Mouse (Mus musculus) 3T3-L1 (cell line): ENCODE data around the gene Zfp64.
A peak's percentile ranks its signal among the peaks of the same experiment; 100 is the strongest.

ENCODE experiments used
- DNase-seq: peaks from one replicate; pipeline ENCODE4 v3.0.0-alpha.2; 2015; ENCODE audit warnings: low read depth, low spot score

The Zfp64 gene

DNA sequence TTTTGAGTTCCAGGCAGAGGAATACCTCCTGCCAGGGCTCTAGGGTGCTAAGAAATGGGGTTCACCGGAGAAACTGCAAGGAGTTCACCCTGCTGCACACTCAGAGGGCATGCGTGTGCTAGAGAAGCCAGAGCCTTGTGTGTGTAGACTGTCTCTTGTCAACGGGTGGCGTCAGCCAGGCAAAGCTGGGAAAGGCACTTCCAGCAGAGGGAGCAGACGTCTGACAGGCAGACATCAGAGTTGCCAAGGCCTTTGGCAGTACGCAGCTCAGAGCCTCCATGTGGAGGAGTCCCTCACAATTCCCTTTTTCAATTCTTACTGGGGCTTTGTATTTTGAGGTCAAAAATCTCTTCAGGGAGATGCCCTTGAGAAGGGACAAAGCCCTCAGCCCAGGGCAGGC is 6.9 kb downstream of the Zfp64 start:
- DNase-seq: no peak

DNA sequence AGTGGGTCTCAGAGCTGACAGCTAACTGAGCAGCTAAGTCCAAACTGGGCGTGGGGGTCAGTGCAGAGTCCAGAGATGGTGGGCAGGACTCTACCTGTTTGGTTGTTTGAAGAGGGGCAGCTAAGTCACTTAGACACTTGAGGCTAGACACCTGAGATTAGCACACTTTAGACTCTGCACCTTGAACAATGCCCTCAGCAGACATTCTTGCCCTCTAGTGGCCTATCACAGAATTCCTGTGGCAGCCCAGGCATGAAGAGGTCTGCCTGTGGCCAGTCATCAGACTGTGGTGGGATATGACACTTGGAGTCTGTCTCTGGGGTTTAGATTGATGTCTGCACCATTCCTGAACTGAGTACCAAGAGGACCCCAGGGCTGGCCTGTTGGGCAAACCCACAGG is 7.7 kb downstream of the Zfp64 start:
- peak; percentile 25 for DNase-seq

GRCm38 (mm10) chr2:168944011-168944410 is 11.4 kb downstream of the Zfp64 start:
- DNase-seq: no peak

- DNase-seq: no peak
These were observed 15.4 kb downstream of the Zfp64 start for GRCm38 (mm10) chr2:168939941-168940340.

DNA sequence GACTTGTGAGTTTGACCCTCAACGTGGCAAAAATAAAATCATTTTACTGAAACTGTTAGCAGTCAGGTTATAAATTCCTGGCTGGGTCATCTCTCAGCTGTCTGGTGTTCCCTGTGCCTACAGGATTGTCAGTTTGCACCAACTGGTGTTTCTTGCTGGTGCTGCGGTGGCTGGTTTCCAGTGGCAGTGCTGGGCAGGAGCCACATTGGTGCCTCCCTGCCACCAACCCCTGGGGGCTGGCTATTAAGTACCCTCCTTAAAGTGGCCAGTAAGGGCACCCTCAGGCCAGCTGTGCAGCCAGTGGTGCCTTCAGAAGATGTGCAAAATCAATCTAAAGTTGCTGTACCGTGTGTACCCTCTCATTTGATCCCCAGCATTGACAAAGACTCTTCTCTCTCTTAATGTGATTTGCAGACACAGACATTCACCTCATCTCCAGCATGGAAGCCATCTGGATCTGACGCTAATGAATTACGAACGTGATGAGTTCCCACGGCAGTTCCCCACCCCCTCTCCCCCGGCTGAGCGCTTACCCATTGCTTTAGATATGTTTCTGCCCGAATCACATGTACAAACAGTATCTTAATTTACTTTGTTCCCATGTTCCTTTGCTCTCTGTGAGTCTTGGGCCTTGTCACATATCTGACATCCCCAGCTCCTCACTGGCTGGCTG is 16.0 kb downstream of the Zfp64 start:
- no peak for DNase-seq

GRCm38 (mm10) chr2:168936896-168937295 is 18.5 kb downstream of the Zfp64 start:
- peak; percentile 44 for DNase-seq

DNA sequence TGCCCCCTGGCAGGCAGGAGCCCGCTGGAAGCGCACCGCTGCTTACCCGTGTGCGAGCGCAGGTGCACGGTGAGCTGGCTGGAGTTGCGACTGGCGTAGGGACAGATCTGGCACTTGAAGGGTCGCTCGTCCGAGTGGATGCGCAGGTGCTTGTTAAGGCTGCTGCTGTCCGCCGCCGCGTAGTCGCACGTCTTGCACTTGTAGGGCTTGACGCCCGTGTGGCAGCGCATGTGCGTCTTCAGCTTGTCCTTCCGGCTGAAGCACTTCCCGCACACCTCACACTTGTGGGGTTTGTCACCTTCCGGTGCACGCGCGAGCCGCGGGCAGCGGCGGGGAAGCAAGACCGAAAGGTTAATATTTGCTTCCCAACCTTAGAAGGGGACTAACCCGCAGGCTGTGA is 20.2 kb downstream of the Zfp64 start:
- DNase-seq: no peak

DNA sequence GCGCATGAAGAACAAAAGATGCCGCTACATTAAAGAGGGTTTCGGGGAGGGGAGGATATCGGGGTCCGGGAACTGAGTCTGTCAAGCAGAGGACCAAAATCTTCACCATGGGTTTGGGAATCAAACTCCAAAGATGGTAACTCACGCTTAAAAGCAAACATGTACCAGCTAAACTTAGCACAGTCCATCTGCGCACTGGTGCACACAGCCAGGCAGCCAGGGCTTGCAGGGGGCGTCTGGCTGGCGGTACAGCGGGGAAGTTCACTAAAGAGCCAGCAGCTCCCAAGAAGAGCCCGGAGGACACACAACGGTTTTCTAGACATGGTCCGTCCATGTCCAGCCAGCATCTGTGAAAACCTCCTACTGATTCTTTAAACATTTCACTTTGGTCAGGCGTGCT is 23.7 kb downstream of the Zfp64 start:
- no peak for DNase-seq

- peak; percentile 88 for DNase-seq
These were observed 25.7 kb downstream of the Zfp64 start for GRCm38 (mm10) chr2:168929691-168930090.

DNA sequence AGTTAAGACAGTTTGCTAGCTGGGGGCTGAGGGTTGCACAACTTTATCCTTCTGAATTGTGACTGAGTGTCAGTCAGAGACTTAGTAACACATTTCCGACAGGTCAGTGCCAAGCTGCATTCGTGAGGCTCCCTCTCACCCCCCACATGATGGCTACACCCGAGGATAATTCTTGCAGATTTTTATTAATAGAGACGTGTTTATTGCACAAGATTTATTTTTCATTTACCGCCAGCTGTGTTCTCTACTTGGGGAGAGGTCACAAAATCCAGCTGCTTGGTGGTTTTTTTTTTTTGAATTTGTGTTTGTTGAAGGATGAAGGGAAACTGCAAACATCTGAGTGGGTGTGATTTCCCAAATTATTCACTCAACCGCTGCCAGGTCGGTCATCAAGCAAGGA is 28.0 kb downstream of the Zfp64 start:
- DNase-seq: no peak

- no peak for DNase-seq
These were observed 29.1 kb downstream of the Zfp64 start for GRCm38 (mm10) chr2:168926257-168926810.

- peak; percentile 77 for DNase-seq
These were observed 31.7 kb downstream of the Zfp64 start for GRCm38 (mm10) chr2:168923706-168924105.

DNA sequence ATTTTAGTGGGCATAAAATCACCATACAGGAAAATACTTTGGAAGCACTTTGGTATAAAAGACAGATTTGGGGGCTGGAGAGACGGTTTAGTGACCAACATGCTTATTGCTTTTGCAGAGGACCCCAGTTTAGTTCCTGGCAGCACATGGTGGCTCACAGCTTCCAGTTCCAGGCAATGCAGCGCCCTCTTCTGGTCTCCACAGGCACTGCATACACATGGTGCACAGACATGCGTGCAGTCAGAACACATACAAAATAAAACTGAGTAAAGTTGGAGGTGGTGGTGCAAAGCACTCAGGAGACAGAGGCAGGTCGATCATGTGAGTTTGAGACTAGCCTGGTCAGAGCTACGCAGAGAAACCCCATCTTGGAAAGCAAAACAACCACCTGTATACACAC is 32.9 kb downstream of the Zfp64 start:
- DNase-seq: no peak

- DNase-seq: no peak
These were observed 35.4 kb downstream of the Zfp64 start for GRCm38 (mm10) chr2:168920007-168920406.

GRCm38 (mm10) chr2:168912901-168913721 is 42.3 kb downstream of the Zfp64 start:
- DNase-seq: no peak

- no peak for DNase-seq
These were observed 43.1 kb downstream of the Zfp64 start for GRCm38 (mm10) chr2:168912051-168912891.

DNA sequence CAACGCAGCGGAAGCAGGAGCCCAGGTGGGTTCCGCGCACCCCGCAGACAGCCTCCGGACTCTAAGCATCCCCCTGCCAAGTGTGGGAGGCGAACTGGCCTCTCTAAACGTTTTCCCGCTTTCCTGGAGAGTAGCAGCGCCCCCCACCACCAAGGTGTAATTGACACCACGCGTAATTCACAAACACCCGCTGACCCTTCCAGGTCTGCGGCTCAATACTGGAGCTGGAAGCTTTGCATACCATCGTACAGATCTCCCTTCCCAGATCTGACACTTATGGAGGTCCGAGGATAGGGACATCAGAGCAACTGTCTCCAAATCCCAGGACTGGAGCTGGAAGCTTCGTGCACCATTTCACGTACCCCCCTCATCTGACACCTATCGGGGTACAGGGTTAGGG is 43.9 kb downstream of the Zfp64 start:
- DNase-seq: no peak

- no peak for DNase-seq
These were observed 49.4 kb downstream of the Zfp64 start for GRCm38 (mm10) chr2:168906022-168906421.

DNA sequence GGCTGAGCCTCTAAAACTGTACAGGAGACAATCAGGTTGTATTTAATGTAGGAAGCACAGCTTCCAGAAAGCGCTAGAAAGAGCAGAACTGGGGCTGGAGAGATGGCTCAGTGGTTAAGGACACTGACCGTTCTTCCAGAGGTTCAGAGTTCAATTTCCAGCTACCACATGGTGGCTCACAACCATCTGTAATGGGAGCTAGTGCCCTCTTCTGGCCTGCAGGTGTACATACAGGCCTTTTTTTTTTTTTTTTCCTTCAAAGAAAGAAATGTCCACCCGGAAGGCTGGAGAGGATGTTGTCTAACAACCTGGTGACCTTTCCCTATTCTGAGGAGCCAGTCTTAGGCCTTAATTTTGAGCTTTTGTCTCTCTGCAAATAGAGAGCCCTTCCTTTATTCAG is 50.5 kb downstream of the Zfp64 start:
- DNase-seq: peak; percentile 36

GRCm38 (mm10) chr2:168904188-168904587 is 51.2 kb downstream of the Zfp64 start:
- DNase-seq: peak; percentile 83

GRCm38 (mm10) chr2:168902634-168903033 is 52.8 kb downstream of the Zfp64 start:
- DNase-seq: peak; percentile 39

- peak; percentile 59 for DNase-seq
These were observed 57.5 kb downstream of the Zfp64 start for GRCm38 (mm10) chr2:168897906-168898305.
